Mouse (Mus musculus) neutrophil, adult 5-6 weeks (primary cell): ENCODE data around the gene Lcn12. TPM values are rescaled to one million over a fixed set of nuclear protein-coding genes. Genes with fewer than 3 reads are reported as not detected.

ENCODE experiments used
- ATAC-seq: fragments of 151-379, 151-347 bp; 2 replicates; pipeline ENCODE4 v1.8.0; 2017; ENCODE audit warnings: mild to moderate bottlenecking, moderate TSS enrichment; ENCODE audit not compliant: insufficient number of reproducible peaks, poor library complexity, low FRiP score, severe bottlenecking; ENCODE audit errors: extremely low read depth
- total RNA-seq: library from RNA; stranded (forward); fragments of 200-1000 nt; gene quantifications from 2 replicates; pipeline ENCODE4 v1.2.3, GENCODE M21; 2017

The Lcn12 gene
- total RNA-seq, 1 experiment from 2014 or later = not detected

DNA sequence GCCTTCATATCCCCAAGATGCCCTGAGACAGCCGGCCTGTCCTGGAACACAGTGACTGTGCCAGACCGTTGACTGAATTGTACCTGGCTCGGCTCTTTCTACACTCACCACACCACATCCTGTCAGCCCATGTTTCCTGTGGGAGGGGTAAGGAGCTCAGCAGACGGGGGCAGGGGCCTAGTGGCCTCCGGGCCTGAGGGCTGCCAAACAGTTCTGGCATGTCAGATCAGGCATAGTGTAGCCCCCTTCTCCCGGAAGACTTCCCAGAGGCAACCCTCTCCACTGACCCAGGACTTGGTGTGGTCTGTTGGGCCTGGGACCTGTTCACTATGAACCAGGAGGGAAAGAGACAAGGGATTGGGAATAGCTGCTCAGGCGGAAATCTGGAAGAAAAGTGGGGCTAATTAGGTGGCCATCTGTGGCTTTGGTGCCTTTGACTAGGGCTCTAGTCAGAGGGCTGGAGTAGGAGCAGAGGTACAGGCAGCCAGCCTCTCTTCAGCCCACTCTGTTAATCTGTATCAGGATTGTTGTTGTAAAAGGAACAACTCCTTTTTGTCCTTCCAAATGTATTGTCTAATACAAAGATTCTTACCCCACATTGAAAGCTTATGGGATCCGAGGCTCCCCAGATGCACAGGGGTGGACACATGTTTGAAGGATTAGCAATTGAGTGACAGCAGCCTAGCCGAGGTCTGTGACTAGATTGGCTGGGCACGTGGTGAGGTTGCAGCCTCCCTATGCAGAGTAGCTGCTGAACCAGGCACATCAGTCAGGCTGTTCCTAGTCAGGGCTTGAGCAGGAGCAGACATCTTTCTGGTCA, 27.7 kb downstream of the Lcn12 start:
- peak; percentile 69 for ATAC-seq

DNA sequence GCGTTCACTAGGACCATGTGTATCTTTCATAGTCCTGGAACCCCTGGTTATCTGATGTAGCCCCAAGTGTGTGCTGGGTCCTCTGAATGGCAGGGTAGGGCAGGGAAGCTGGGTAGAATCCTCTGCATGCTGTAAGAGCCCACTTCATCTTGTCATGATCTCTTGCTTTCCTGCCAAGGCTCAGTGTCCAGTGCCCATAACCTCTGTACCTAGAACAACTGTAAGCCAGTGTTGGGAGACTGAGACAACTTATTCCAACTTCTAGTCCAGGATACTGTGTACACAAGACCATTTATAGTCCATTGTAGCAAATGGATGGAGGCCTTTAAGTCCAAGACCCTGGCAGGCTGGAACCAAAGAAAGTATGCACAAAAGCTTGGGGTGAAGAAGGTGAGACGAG, 28.5 kb downstream of the Lcn12 start:
- ATAC-seq = no peak

DNA sequence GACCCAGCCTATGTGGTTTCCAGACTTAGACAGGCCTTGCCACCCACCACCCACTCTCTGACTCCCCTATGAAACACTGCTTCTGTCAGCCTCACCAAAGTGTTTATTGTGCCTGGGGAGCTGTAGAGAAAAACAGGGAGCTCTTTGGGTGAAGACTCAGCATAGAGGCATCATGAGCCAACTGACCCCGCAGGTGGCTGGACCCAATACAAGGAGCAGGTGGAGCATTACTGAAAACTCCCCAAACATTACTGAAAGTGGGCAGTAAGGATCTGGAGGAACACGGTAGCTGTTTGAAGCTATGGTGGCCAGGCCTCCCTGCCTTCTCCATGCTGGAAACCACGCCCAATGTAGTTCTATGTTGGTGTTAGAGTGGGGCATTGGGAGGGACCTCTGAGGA, 30.1 kb downstream of the Lcn12 start:
- no peak for ATAC-seq

DNA sequence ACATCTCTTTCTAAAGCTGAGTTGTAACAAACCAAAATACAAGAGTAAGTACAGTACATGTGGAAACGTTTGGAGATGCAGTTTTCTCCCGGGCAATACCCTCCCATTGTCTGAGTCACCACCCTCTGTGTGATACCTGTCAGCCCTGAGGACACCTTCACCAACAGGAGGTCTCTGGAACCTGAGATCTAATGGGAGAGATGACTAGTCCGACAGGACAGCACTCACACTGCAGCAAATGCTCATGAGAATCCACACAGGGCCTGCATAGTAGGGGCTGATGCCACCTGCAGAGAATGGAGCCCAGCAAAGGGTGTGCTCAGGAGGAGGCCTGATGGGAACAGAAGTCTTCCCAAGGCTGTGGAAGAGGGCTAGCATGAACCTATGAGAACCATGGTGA, 32.3 kb downstream of the Lcn12 start:
- no peak for ATAC-seq

DNA sequence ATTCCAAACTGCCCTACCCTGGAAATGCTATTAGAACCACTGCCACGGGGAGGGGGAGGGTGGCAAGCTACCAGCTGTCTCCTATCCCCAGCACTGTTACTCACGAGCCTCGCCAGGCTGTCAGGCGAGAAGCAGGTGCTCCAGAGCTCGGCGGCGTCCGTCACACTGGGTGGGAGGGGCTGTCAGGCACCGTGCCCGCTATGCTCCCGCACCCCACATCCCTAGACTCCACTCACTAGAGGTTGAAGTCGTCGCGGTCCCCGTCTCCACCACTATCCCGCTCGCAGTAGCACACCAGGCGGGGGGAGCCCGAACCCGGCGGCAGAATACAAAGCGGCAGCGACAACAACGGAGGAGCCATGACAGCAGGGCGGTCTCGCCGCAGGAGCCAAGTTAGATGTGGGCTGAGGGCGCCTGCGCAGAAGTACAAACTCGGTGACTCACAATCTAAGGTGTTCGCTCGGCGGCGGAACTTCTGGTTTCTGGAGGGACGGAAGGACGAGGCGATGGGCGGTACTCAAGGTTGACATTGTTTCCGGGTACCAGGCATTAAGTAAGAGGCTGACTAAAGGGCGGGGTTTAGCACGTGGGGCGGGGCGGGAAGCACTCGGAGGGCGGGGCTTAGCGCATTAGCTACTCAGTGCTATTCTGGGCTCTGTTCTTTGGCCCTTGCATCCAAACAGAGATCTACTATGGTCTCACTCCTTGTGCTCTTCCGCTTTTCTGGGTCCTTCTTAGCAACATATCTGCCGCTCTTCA, 33.0 kb downstream of the Lcn12 start, which contains the start of gene Paxx:
TSS of gene Paxx (minus strand) at position 544 of the 759 bp plus-strand sequence.
- peak; percentile 88 for ATAC-seq

DNA sequence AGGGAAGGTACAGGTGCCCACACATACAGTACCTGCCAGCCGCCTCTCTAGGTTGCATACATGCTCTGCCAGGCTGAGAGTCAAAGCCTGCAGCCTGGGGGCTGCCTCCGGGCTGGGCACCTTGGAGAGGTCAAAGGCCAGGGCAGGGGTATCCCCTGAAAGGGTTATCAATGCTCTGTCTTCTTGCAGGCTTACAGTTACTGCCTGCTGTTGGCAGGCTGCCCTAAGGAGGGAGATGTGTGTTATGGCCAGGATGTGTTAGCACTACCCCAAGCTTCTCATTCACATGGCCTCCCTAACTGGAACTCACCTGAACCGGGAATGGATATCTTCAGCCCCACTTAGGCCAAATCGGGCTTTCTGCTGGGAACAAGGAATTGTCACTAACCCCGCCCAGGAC, 33.6 kb downstream of the Lcn12 start:
- no peak for ATAC-seq

DNA sequence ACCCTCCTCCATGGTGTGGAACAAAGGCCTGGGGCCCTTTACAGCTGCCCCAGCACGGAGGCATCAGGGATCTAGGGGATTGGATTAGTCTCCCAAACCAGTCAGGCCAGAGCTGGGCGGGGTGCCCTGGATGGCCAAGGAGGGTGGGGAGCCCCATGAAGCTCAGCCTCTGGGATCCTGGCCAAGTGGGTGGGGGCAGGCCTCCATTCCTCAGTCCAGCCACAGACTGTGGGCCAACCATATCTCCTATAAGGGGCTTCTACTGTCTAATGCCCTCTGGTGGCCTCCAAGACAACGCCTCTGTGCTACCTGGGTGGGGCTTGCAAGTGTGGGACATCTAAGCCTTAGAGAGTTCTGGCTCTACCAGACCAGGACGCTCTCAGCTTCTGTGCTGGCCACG, 34.8 kb downstream of the Lcn12 start:
- no peak for ATAC-seq

DNA sequence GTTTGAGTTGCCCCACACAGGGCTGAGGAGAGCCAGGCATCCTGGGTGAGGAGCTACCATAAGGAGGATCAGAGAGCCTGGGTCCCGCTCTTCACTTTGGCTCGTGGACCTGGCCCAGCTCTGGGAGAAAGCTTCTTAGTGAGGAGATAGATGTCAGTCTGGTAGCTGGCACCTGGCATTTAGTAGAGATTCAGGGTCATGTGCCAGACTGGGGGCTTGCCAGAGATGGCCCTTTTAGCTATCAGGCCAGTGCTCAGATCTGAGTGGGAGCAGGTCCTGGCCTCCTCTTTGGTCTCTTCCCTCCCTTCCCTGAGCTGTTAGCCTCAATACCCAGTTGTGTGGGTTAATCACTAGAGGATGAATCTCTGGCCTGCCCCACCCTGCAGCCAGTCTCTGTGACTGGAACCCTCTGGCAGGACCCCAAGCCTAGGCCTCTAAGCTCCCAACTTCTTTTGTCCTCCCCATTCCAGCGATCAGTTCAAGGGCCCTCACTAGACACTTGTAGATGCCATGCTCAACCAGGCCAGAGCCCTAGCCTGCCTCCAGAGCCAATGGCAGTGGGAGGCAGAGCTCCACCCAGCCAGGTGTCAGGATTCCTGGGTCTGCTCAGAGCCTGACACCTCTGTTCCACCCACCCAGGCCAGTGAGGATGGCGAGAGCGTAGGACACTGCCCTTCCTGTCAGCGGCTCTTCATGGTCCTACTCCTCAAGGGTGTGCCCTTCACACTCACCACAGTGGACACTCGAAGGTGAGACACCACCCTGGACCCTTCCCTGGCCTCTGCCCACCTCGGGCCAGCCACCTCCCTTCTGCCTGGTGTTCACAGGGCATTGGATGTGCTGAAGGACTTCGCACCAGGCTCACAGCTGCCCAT, 36.5 kb downstream of the Lcn12 start:
- no peak for ATAC-seq

DNA sequence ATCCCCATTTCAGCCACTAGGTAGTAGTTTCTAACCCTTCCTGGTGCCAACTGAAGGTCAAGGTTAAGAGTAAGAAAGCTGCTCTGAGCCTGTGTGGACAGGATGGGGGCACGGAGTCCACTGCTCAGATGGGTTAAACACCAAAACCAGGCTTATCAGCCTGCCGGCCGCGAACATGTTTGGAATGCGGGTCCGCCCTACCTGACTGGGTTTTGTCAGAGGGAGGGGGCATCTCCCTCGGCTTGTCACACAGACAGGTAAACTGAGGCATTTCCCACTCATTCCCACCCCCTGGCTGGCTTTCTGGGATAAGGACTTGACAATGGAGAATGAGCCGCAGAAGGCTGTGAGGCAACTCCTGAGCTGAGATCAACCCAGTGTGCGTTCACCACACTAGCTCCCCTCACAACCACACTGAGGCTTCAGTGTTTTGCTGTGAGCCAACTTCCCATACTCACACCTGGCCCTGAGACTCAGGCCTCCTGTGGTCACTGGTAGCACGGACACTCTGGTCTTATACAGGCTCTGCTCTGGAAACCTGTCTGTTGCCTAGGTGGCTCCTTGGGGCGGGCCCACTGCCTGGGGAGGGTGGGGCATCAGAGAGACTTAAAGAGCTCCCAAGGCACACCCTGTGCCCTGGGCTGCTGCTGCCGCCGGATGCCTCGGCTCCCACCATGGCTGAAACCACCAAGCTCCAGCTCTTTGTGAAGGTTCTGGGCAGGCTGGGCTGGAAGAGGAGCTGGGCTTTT, 37.3 kb downstream of the Lcn12 start, which contains the start of gene Clic3:
TSS of gene Clic3 (plus strand) at position 634 of the 749 bp plus-strand sequence.
- ATAC-seq = no peak

DNA sequence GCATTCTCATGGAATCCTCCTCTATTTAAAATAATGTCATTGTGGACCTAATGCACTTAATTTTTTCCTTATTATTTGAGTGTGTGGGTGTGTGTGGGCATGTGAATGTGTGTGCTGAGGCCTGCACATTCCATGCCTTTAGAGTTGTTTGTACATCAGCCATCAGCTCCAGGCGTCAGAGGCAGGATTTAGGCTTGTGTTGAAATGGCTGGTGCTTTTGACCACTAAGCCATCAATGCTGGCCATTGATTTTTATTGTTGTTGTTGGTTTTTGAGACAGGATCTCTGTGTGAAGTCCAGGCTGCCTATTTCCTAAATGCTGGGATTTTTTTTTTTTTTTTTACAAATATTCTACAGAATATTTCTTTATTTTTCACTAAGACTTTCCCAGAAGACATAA, 40.8 kb downstream of the Lcn12 start:
- ATAC-seq = no peak

DNA sequence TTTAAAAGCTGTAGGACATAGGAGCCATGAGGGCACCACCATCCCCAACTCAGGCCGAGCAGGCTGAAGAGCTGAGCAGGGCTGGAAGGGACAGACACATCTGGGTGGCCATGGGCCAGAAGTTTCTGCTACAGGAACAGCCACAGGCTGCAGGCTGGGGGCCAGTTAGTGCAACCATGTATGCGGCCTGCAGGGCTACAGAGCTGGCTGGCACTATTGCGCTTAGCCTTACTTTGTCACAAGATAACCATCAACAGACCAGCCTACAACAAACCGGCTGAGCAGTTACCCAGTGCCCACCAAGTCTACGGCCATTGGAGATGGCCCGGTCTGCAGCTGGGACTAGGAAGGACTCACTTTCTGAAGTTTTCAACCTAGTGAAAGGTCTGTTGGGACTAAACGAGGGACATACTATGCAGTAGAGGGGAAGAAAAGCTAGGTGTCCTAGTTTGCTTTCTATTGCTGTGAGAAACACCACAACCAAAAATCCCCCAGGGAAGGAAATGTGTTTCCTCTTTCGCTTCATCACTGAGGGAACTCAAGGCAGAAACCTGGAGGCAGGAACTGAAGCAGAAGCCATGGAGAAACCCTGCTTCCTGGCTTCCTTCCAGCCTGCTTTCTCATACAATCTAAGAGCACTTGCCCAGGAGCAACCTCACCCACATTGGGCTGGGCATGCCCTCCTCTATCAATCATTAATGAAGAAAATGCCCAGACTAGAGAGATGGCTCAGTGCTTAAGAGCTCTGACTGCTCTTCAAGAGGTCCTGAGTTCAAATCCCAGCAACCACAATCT, 42.7 kb downstream of the Lcn12 start:
- no peak for ATAC-seq

DNA sequence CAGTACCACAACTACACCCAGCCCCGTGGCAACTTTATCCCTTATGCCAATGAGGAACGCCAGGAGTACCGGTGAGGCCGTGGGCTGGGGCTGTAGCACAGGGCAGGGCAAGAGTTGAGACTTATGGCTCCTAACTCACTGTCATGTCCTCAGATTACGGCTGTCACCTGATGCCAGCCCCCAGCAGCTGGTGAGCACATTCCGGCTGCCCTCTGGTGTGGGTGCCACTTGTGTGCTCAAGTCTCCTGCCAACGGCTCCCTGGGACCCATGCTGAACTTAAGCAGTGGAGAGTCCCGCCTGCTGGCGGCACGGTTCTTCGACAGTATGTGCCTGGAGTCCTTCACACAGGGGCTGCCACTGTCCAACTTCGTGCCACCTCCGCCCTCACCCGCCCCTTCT, 51.0 kb downstream of the Lcn12 start:
- no peak for ATAC-seq

DNA sequence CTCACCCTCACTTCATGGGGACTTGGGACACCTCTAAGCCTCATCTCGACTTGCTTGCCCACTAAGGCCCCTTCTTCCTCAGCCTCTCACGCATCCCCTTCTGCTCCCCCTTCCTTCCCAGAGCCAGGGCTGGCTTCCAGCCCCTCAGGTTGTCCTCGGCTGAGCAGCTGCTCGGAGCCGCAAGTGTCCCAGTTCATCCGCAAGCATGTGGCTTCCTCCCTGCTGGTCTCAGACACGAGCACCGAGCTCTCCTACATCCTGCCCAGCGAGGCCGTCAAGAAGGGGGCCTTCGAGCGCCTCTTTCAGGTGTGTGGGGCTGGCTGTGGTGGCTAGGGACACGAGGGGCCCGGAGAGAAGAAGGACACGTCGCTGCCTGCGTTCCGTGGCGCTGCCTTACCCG, 52.6 kb downstream of the Lcn12 start:
- no peak for ATAC-seq

Other genes starting within 250 kb of the Lcn12 start
- gene AL732309.1, start 247.0 kb downstream of the Lcn12 start, total RNA-seq = 6.1 and 8.7 TPM in 2 replicates
- 6.9 and 16.7 TPM in 2 replicates for gene Tmem203, start 238.5 kb downstream of the Lcn12 start, total RNA-seq
- 4.9 and 6.9 TPM in 2 replicates for gene Tprn, start 231.3 kb downstream of the Lcn12 start, total RNA-seq
- gene Ssna1, start 221.5 kb downstream of the Lcn12 start, total RNA-seq = 31.0 and 33.0 TPM in 2 replicates
- 49.5 and 82.2 TPM in 2 replicates for gene Anapc2, start 221.4 kb downstream of the Lcn12 start, total RNA-seq
- not detected in 2 replicates for gene Tmem210, start 205.8 kb downstream of the Lcn12 start, total RNA-seq
- gene Lrrc26, start 204.0 kb downstream of the Lcn12 start, total RNA-seq = not detected in 2 replicates
- not detected in 2 replicates for gene Grin1, start 174.7 kb downstream of the Lcn12 start, total RNA-seq
- gene Man1b1, start 161.6 kb downstream of the Lcn12 start, total RNA-seq = 49.2 and 79.5 TPM in 2 replicates
- 24.7 and 25.5 TPM in 2 replicates for gene Dpp7, start 137.6 kb downstream of the Lcn12 start, total RNA-seq
- gene Uap1l1, start 128.2 kb downstream of the Lcn12 start, total RNA-seq = 8.7 and 11.7 TPM in 2 replicates
- gene Sapcd2, start 121.6 kb downstream of the Lcn12 start, total RNA-seq = not detected in 2 replicates
- not detected in 2 replicates for gene Entpd2, start 98.0 kb downstream of the Lcn12 start, total RNA-seq
- not detected in 2 replicates for gene Npdc1, start 94.6 kb downstream of the Lcn12 start, total RNA-seq
- gene Fut7, start 70.6 kb downstream of the Lcn12 start, total RNA-seq = 4.0 and 4.5 TPM in 2 replicates
- 15.7 and 21.4 TPM in 2 replicates for gene Abca2, start 65.2 kb downstream of the Lcn12 start, total RNA-seq
- not detected in 2 replicates for gene Clic3, start 37.1 kb downstream of the Lcn12 start, total RNA-seq
- gene Paxx, start 32.8 kb downstream of the Lcn12 start, total RNA-seq = 38.3 and 54.9 TPM in 2 replicates
- gene Ptgds, start 23.9 kb downstream of the Lcn12 start, total RNA-seq = not detected in 2 replicates
- 37.1 and 43.1 TPM in 2 replicates for gene Fbxw5, start 6.8 kb upstream of the Lcn12 start, total RNA-seq
- gene C8g, start 7.8 kb upstream of the Lcn12 start, total RNA-seq = 0.98 TPM in 1 of 2 replicates, not detected in the other
- gene Traf2, start 53.0 kb upstream of the Lcn12 start, total RNA-seq = 28.1 and 30.4 TPM in 2 replicates
- 66.3 and 85.4 TPM in 2 replicates for gene Edf1, start 63.9 kb upstream of the Lcn12 start, total RNA-seq
- 4.5 and 5.4 TPM in 2 replicates for gene Mamdc4, start 80.9 kb upstream of the Lcn12 start, total RNA-seq
- 0.61 and 1.5 TPM in 2 replicates for gene Phpt1, start 81.3 kb upstream of the Lcn12 start, total RNA-seq
- 0.25 TPM in 1 of 2 replicates, not detected in the other for gene Ajm1, start 87.8 kb upstream of the Lcn12 start, total RNA-seq
- 44.4 and 65.6 TPM in 2 replicates for gene Rabl6, start 114.6 kb upstream of the Lcn12 start, total RNA-seq
- gene Ccdc183, start 123.8 kb upstream of the Lcn12 start, total RNA-seq = not detected in 2 replicates
- gene Tmem141, start 128.1 kb upstream of the Lcn12 start, total RNA-seq = 1.2 and 2.0 TPM in 2 replicates
- not detected in 2 replicates for gene Fcna, start 134.1 kb upstream of the Lcn12 start, total RNA-seq
- gene Lcn8, start 159.2 kb upstream of the Lcn12 start, total RNA-seq = not detected in 2 replicates
- gene Lcn5, start 164.0 kb upstream of the Lcn12 start, total RNA-seq = not detected in 2 replicates
- gene Lcn6, start 182.9 kb upstream of the Lcn12 start, total RNA-seq = not detected in 2 replicates
- not detected in 2 replicates for gene Lcn10, start 188.8 kb upstream of the Lcn12 start, total RNA-seq
- gene Obp2a, start 206.1 kb upstream of the Lcn12 start, total RNA-seq = not detected in 2 replicates
- gene Bmyc, start 212.8 kb upstream of the Lcn12 start, total RNA-seq = 10.3 and 14.4 TPM in 2 replicates
- not detected in 2 replicates for gene Obp2b, start 243.1 kb upstream of the Lcn12 start, total RNA-seq